Mouse (Mus musculus) cerebellum, postnatal 4 days (tissue): Measurements from ENCODE around the gene Ccdc51.
A peak's percentile ranks its signal among the peaks of the same experiment; 100 is the strongest.

Source experiments
- DNase-seq, 2 experiments: peaks; one replicate each; pipeline ENCODE4 v3.0.0; 2022; ENCODE audit warnings: low spot score in 2 of 2, mixed read lengths in 1 of 2

Ccdc51 gene

GRCm38 (mm10) chr9:109056916-109057315, 25.4 kb upstream of the Ccdc51 start:
- DNase-seq = no peak

GRCm38 (mm10) chr9:109057543-109057942, 24.8 kb upstream of the Ccdc51 start:
- no peak for DNase-seq

- DNase-seq = no peak
Observed at GRCm38 (mm10) chr9:109058006-109058765, 24.1 kb upstream of the Ccdc51 start.

GRCm38 (mm10) chr9:109059136-109059903, 23.0 kb upstream of the Ccdc51 start, which contains the start of gene Trex1:
Trex1 (minus strand) TSS chr9:109059734.
- peak; percentile 79 to 89 for DNase-seq

GRCm38 (mm10) chr9:109060184-109060897, 22.0 kb upstream of the Ccdc51 start:
- DNase-seq = no peak

- no peak for DNase-seq
Observed at GRCm38 (mm10) chr9:109060898-109061295, 21.4 kb upstream of the Ccdc51 start.

GRCm38 (mm10) chr9:109068095-109068735, 14.1 kb upstream of the Ccdc51 start:
- DNase-seq = no peak

GRCm38 (mm10) chr9:109073661-109074573, 8.4 kb upstream of the Ccdc51 start, which contains the start of gene Atrip:
Atrip (minus strand) TSS chr9:109074124.
- DNase-seq = peak; percentile 86 to 91

- DNase-seq = no peak
Observed at GRCm38 (mm10) chr9:109080516-109080915, 1.8 kb upstream of the Ccdc51 start.

- DNase-seq = no peak
Observed at GRCm38 (mm10) chr9:109081749-109082123, 557 bp upstream of the Ccdc51 start.

GRCm38 (mm10) chr9:109084922-109085321, 2.6 kb downstream of the Ccdc51 start:
- DNase-seq = no peak

- DNase-seq = peak in 1 of 2 experiments; percentile 54
Observed at GRCm38 (mm10) chr9:109087987-109088386, 5.7 kb downstream of the Ccdc51 start.

GRCm38 (mm10) chr9:109090446-109090845, 8.2 kb downstream of the Ccdc51 start:
- no peak for DNase-seq

- DNase-seq = no peak
Observed at GRCm38 (mm10) chr9:109091802-109092201, 9.5 kb downstream of the Ccdc51 start.

GRCm38 (mm10) chr9:109092799-109093198, 10.5 kb downstream of the Ccdc51 start:
- DNase-seq = no peak

GRCm38 (mm10) chr9:109093786-109094552, 11.7 kb downstream of the Ccdc51 start:
- DNase-seq = peak in 1 of 2 experiments; percentile 36

- no peak for DNase-seq
Observed at GRCm38 (mm10) chr9:109094553-109095136, 12.4 kb downstream of the Ccdc51 start.

GRCm38 (mm10) chr9:109095137-109095982, 13.1 kb downstream of the Ccdc51 start, which contains the start of gene Plxnb1:
Plxnb1 (plus strand) TSS chr9:109095389.
- peak; percentile 55 to 83 for DNase-seq
